Mouse (Mus musculus) heart, embryonic 14.5 days (tissue): Measurements from ENCODE around the gene Sec14l4. TPM values are rescaled to one million over a fixed set of nuclear protein-coding genes. Genes with fewer than 3 reads are reported as not detected.

ENCODE experiments used
- ATAC-seq: fragments of 200-750 bp; cut with Nextera tagmentation; 2 replicates; pipeline ENCODE4 v1.8.0; 2017; ENCODE audit warnings: low read depth, moderate TSS enrichment; ENCODE audit not compliant: insufficient number of reproducible peaks, insufficient read depth, low FRiP score
- H3K27ac ChIP-seq, 2 experiments: fragments of 200-500 bp in 1 of 2; fragments of 300-500 bp in 1 of 2; sonication (generic) in 1 of 2; replicated peaks in 1 of 2; 2 replicates each; pipeline ENCODE4 v1.5.1; 2012 to 2014; ENCODE audit warnings: low read depth in 2 of 2, low read length in 2 of 2, control low read depth in 1 of 2, mild to moderate bottlenecking in 1 of 2, mixed read lengths in 1 of 2; ENCODE audit not compliant: control insufficient read depth in 1 of 2, insufficient read depth in 1 of 2
- H3K27me3 ChIP-seq: fragments of 300-500 bp; sonication (generic); 2 replicates; pipeline ENCODE4 v1.6.1; 2014; ENCODE audit warnings: mild to moderate bottlenecking, low read length, control low read depth; ENCODE audit not compliant: control insufficient read depth, insufficient read depth
- H3K36me3 ChIP-seq: fragments of 300-500 bp; sonication (generic); 2 replicates; pipeline ENCODE4 v1.6.1; 2014; ENCODE audit warnings: mild to moderate bottlenecking, control low read depth, low read length, mixed read lengths; ENCODE audit not compliant: control insufficient read depth, insufficient read depth
- H3K4me1 ChIP-seq, 2 experiments: fragments of 200-500 bp in 1 of 2; fragments of 300-500 bp in 1 of 2; sonication (generic) in 1 of 2; 2 replicates each; pipeline ENCODE4 v1.6.1; 2012 to 2014; ENCODE audit warnings: low read length in 2 of 2, control low read depth in 1 of 2, mixed read lengths in 1 of 2; ENCODE audit not compliant: control insufficient read depth in 2 of 2, insufficient read depth in 2 of 2
- H3K4me2 ChIP-seq: fragments of 300-500 bp; sonication (generic); 2 replicates; pipeline ENCODE4 v1.6.1; 2014; ENCODE audit warnings: mild to moderate bottlenecking, low read length
- H3K4me3 ChIP-seq, 2 experiments: fragments of 200-500 bp in 1 of 2; fragments of 300-500 bp in 1 of 2; sonication (generic) in 1 of 2; 2 replicates each; pipeline ENCODE4 v1.5.1; 2012 to 2014; ENCODE audit warnings: low read length in 2 of 2, mild to moderate bottlenecking in 2 of 2, control low read depth in 1 of 2, low read depth in 1 of 2, moderate library complexity in 1 of 2; ENCODE audit not compliant: control insufficient read depth in 1 of 2, insufficient read depth in 1 of 2
- H3K9ac ChIP-seq: fragments of 300-500 bp; sonication (generic); 2 replicates; pipeline ENCODE4 v1.6.1; 2014; ENCODE audit warnings: mild to moderate bottlenecking, low read length
- H3K9me3 ChIP-seq: fragments of 300-500 bp; sonication (generic); 2 replicates; pipeline ENCODE4 v1.6.1; 2016; ENCODE audit warnings: low read length, control low read depth; ENCODE audit not compliant: control insufficient read depth
- WGBS: fragments of 180-500 bp; shearing (Covaris S2); extraction: QIAGEN DNeasy Blood & Tissue Kit; methylation state at CpG from one replicate; pipeline ENCODE4 v1.1.7; 2014; 5-methylcytosine and 5-hydroxymethylcytosine counted together
- polyA plus RNA-seq: library from polyadenylated mRNA; unstranded; fragments of >200 nt; fragmentation: Nextera tagmentation; extraction: Ambion mirVana; gene quantifications from 2 replicates; pipeline ENCODE4 v1.2.1, GENCODE M21; 2014

Gene Sec14l4
- polyA plus RNA-seq, 1 experiment from 2014 or later = not detected

- Histone ChIP-seq H3K27ac (no peak overlapping the region), H3K9ac (no peak overlapping the region), H3K9me3 (no peaks in the 10 kb centered on the region), H3K4me1 (no peaks in the 10 kb centered on the region), H3K27me3 (0 out of 2 replicates have a peak, but pooled peaks cover 4% of the 10 kb centered on the region), H3K4me3 (no peak overlapping the region), H3K36me3 (no peaks in the 10 kb centered on the region), H3K4me2 (no peak overlapping the region)
- ATAC-seq = no peak
- WGBS = 83% methylated on average over 4 of the region's 4 CpGs
These were observed 31.3 kb downstream of the Sec14l4 start for GRCm38 (mm10) chr11:4062523-4062922.

GRCm38 (mm10) chr11:4062981-4063380 is 31.7 kb downstream of the Sec14l4 start:
- H3K4me3 ChIP-seq = no peak overlapping the region
- 25% methylated on average over 6 of the region's 6 CpGs for WGBS
- no peaks in the 10 kb centered on the region for H3K9me3 ChIP-seq
- no peaks in the 10 kb centered on the region for H3K4me1 ChIP-seq
- no peak overlapping the region for H3K4me2 ChIP-seq
- no peak overlapping the region for H3K27ac ChIP-seq
- no peaks in the 10 kb centered on the region for H3K36me3 ChIP-seq
- H3K27me3 ChIP-seq = 0 out of 2 replicates have a peak, but pooled peaks cover 4% of the 10 kb centered on the region
- H3K9ac ChIP-seq = no peak overlapping the region
- no peak for ATAC-seq

- ATAC-seq = no peak
- 49% methylated on average over 5 of the region's 5 CpGs for WGBS
- no peak within 1 kb of the TSS for H3K27ac ChIP-seq
These were observed 33.4 kb downstream of the Sec14l4 start, which contains the start of gene Sec14l3 for GRCm38 (mm10) chr11:4064627-4065122. Gene Sec14l3, plus strand, starts transcription at chr11:4064841.

GRCm38 (mm10) chr11:4069664-4070063 is 38.4 kb downstream of the Sec14l4 start:
- 68% methylated on average over 1 of the region's 1 CpGs for WGBS
- no peak overlapping the region for H3K4me3 ChIP-seq
- H3K36me3 ChIP-seq = no peaks in the 10 kb centered on the region
- no peaks in the 10 kb centered on the region for H3K4me1 ChIP-seq
- H3K27me3 ChIP-seq = peaks cover under 1% of the 10 kb centered on the region; the same call in 1 of the 2 replicates
- H3K27ac ChIP-seq = no peak overlapping the region
- H3K9me3 ChIP-seq = no peaks in the 10 kb centered on the region
- no peak overlapping the region for H3K9ac ChIP-seq
- no peak for ATAC-seq
- H3K4me2 ChIP-seq = no peak overlapping the region

More at GRCm38 (mm10) chr11:4064627-4065122, 33.4 kb downstream of the Sec14l4 start, which contains the start of gene Sec14l3:
- H3K27me3 ChIP-seq = 0 out of 2 replicates have a peak, but pooled peaks cover 4% of the 10 kb centered on the region
- no peak within 1 kb of the TSS for H3K4me2 ChIP-seq
- H3K9me3 ChIP-seq = no peaks in the 10 kb centered on the region
- H3K4me3 ChIP-seq = no peak within 1 kb of the TSS
- no peaks in the 10 kb centered on the region for H3K4me1 ChIP-seq
- no peaks in the 10 kb centered on the region for H3K36me3 ChIP-seq
- H3K9ac ChIP-seq = no peak within 1 kb of the TSS

GRCm38 (mm10) chr11:4076633-4077032 is 45.4 kb downstream of the Sec14l4 start:
- 10% methylated on average over 8 of the region's 8 CpGs for WGBS
- H3K4me1 ChIP-seq = no peaks in the 10 kb centered on the region

GRCm38 (mm10) chr11:4078267-4078933 is 47.1 kb downstream of the Sec14l4 start:
- Histone ChIP-seq H3K4me2 (no peak overlapping the region), H3K36me3 (no peaks in the 10 kb centered on the region), H3K27me3 (peaks cover 3% of the 10 kb centered on the region; the same call in 1 of the 2 replicates), H3K27ac (no peak overlapping the region), H3K4me1 (no peaks in the 10 kb centered on the region), H3K9ac (no peak overlapping the region), H3K4me3 (no peak overlapping the region), H3K9me3 (no peaks in the 10 kb centered on the region)
- WGBS = 73% methylated on average over 7 of the region's 7 CpGs
- no peak for ATAC-seq

More at GRCm38 (mm10) chr11:4076633-4077032, 45.4 kb downstream of the Sec14l4 start:
- Histone ChIP-seq H3K9me3 (no peaks in the 10 kb centered on the region), H3K9ac (no peak overlapping the region), H3K27ac (no peak overlapping the region), H3K36me3 (no peaks in the 10 kb centered on the region), H3K4me3 (no peak overlapping the region), H3K4me2 (no peak overlapping the region), H3K27me3 (peaks cover 3% of the 10 kb centered on the region; the same call in 1 of the 2 replicates)
- ATAC-seq = no peak

- WGBS = 19% methylated on average over 4 of the region's 4 CpGs
- ATAC-seq = no peak
These were observed 49.0 kb downstream of the Sec14l4 start for GRCm38 (mm10) chr11:4080219-4080618.

More at GRCm38 (mm10) chr11:4080219-4080618, 49.0 kb downstream of the Sec14l4 start:
- peaks cover 3% of the 10 kb centered on the region; the same call in 1 of the 2 replicates for H3K27me3 ChIP-seq
- no peak overlapping the region for H3K9ac ChIP-seq
- no peak overlapping the region for H3K4me2 ChIP-seq
- H3K4me3 ChIP-seq = no peak overlapping the region
- H3K4me1 ChIP-seq = no peaks in the 10 kb centered on the region
- no peaks in the 10 kb centered on the region for H3K36me3 ChIP-seq
- no peak overlapping the region for H3K27ac ChIP-seq
- H3K9me3 ChIP-seq = no peaks in the 10 kb centered on the region
